Mouse (Mus musculus): ENCODE results near the gene Il2. TPM values are rescaled to one million over a fixed set of nuclear protein-coding genes. Genes with fewer than 3 reads are reported as not detected.

The Il2 gene
- polyA plus RNA-seq, 1 experiment from 2014 or later: 0.86 TPM

- Histone ChIP-seq H3K36me3 (replicated peaks; ENCODE audit: control insufficient read depth, insufficient read depth) (no peaks in the 10 kb centered on the region), H3K4me2 (replicated peaks) (no peak overlapping the region), H3K9me3 (ENCODE audit: control insufficient read depth, low read length) (no peaks in the 10 kb centered on the region), H3K27me3 (ENCODE audit: control insufficient read depth, insufficient read depth, low read length) (no peaks in the 10 kb centered on the region), H3K4me1 (replicated peaks; ENCODE audit: control insufficient read depth, insufficient read depth, low read length) (no peaks in the 10 kb centered on the region), H3K9ac (no peak overlapping the region), H3K27ac (no peak overlapping the region), H3K4me3 (replicated peaks; ENCODE audit: low read length) (no peak overlapping the region)
- WGBS: 89% methylated on average over 4 of the region's 4 CpGs
- DNase-seq (ENCODE audit: low spot score) (no peak), ATAC-seq (ENCODE audit: low FRiP score) (no peak)
Observed at GRCm38 (mm10) chr3:37126162-37126561, 403 bp upstream of the Il2 start.

GRCm38 (mm10) chr3:37090721-37091120, 35.0 kb downstream of the Il2 start:
- H3K36me3 ChIP-seq (replicated peaks; ENCODE audit: control insufficient read depth, insufficient read depth): no peaks in the 10 kb centered on the region
- no peak overlapping the region for H3K4me3 ChIP-seq (replicated peaks; ENCODE audit: low read length)
- ATAC-seq (ENCODE audit: low FRiP score): no peak
- DNase-seq (ENCODE audit: low spot score): no peak
- H3K9ac ChIP-seq: no peak overlapping the region
- no peaks in the 10 kb centered on the region for H3K4me1 ChIP-seq (replicated peaks; ENCODE audit: control insufficient read depth, insufficient read depth, low read length)
- no peak overlapping the region for H3K27ac ChIP-seq
- H3K4me2 ChIP-seq (replicated peaks): no peak overlapping the region
- H3K9me3 ChIP-seq (ENCODE audit: control insufficient read depth, low read length): no peaks in the 10 kb centered on the region
- no peaks in the 10 kb centered on the region for H3K27me3 ChIP-seq (ENCODE audit: control insufficient read depth, insufficient read depth, low read length)

GRCm38 (mm10) chr3:37084860-37085259, 40.9 kb downstream of the Il2 start:
- WGBS: 93% methylated on average over 4 of the region's 4 CpGs
- no peak for DNase-seq (ENCODE audit: low spot score)
- no peaks in the 10 kb centered on the region for H3K9me3 ChIP-seq (ENCODE audit: control insufficient read depth, low read length)
- no peak overlapping the region for H3K27ac ChIP-seq
- H3K4me1 ChIP-seq (replicated peaks; ENCODE audit: control insufficient read depth, insufficient read depth, low read length): no peaks in the 10 kb centered on the region
- no peak overlapping the region for H3K4me3 ChIP-seq (replicated peaks; ENCODE audit: low read length)
- no peaks in the 10 kb centered on the region for H3K36me3 ChIP-seq (replicated peaks; ENCODE audit: control insufficient read depth, insufficient read depth)
- no peak overlapping the region for H3K4me2 ChIP-seq (replicated peaks)
- H3K9ac ChIP-seq: no peak overlapping the region
- ATAC-seq (ENCODE audit: low FRiP score): no peak
- H3K27me3 ChIP-seq (ENCODE audit: control insufficient read depth, insufficient read depth, low read length): no peaks in the 10 kb centered on the region

- H3K4me3 ChIP-seq (replicated peaks; ENCODE audit: low read length): no peak overlapping the region
- H3K27ac ChIP-seq: no peak overlapping the region
- no peaks in the 10 kb centered on the region for H3K36me3 ChIP-seq (replicated peaks; ENCODE audit: control insufficient read depth, insufficient read depth)
- DNase-seq (ENCODE audit: low spot score) (no peak), ATAC-seq (ENCODE audit: low FRiP score) (no peak)
- no peaks in the 10 kb centered on the region; the same call in 1 of the 2 replicates for H3K9me3 ChIP-seq (ENCODE audit: control insufficient read depth, low read length)
- H3K27me3 ChIP-seq (ENCODE audit: control insufficient read depth, insufficient read depth, low read length): no peaks in the 10 kb centered on the region
- no peak overlapping the region for H3K4me2 ChIP-seq (replicated peaks)
- H3K4me1 ChIP-seq (replicated peaks; ENCODE audit: control insufficient read depth, insufficient read depth, low read length): no peaks in the 10 kb centered on the region
- no peak overlapping the region for H3K9ac ChIP-seq
Observed at GRCm38 (mm10) chr3:37073211-37073610, 52.5 kb downstream of the Il2 start.

Other genes starting within 250 kb of the Il2 start
- 0.48 TPM in 1 of 2 replicates, not detected in the other for gene Adad1, start 62.4 kb downstream of the Il2 start, polyA plus RNA-seq (2014; fragmentation: Nextera tagmentation; extraction: Ambion mirVana)
- gene Il21, start 106.7 kb upstream of the Il2 start, polyA plus RNA-seq (2014; fragmentation: Nextera tagmentation; extraction: Ambion mirVana): not detected in 2 replicates
- 5.1 and 5.4 TPM in 2 replicates for gene Bbs12, start 186.6 kb upstream of the Il2 start, polyA plus RNA-seq (2014; fragmentation: Nextera tagmentation; extraction: Ambion mirVana)
- 1.5 and 1.7 TPM in 2 replicates for gene Cetn4, start 186.7 kb upstream of the Il2 start, polyA plus RNA-seq (2014; fragmentation: Nextera tagmentation; extraction: Ambion mirVana)
- 1.1 and 1.5 TPM in 2 replicates for gene Fgf2, start 222.4 kb upstream of the Il2 start, polyA plus RNA-seq (2014; fragmentation: Nextera tagmentation; extraction: Ambion mirVana)